Mouse (Mus musculus) CD4-positive helper T cell, adult 2 months (primary cell): ENCODE measurements around the gene Fbxl21.

ENCODE experiments used
- DNase-seq: peaks from one replicate; pipeline ENCODE4 v3.0.0-alpha.2; 2012; ENCODE audit warnings: low read depth, missing footprints, low spot score

Gene Fbxl21

GRCm38 (mm10) chr13:56534931-56535330, 12.7 kb downstream of the Fbxl21 start:
- no peak for DNase-seq

GRCm38 (mm10) chr13:56535570-56535969, 13.3 kb downstream of the Fbxl21 start:
- no peak for DNase-seq

GRCm38 (mm10) chr13:56537026-56537425, 14.8 kb downstream of the Fbxl21 start:
- DNase-seq = no peak

GRCm38 (mm10) chr13:56539846-56540245, 17.6 kb downstream of the Fbxl21 start:
- no peak for DNase-seq

- no peak for DNase-seq
Measured at GRCm38 (mm10) chr13:56543805-56544204, 21.5 kb downstream of the Fbxl21 start.

GRCm38 (mm10) chr13:56544956-56545355, 22.7 kb downstream of the Fbxl21 start:
- no peak for DNase-seq

- no peak for DNase-seq
Measured at GRCm38 (mm10) chr13:56548401-56548800, 26.1 kb downstream of the Fbxl21 start, which contains the start of gene Lect2. Gene Lect2, minus strand, starts transcription at chr13:56548502.

- no peak for DNase-seq
Measured at GRCm38 (mm10) chr13:56549364-56549763, 27.1 kb downstream of the Fbxl21 start.

GRCm38 (mm10) chr13:56550574-56550973, 28.3 kb downstream of the Fbxl21 start:
- DNase-seq = no peak

GRCm38 (mm10) chr13:56551661-56552060, 29.4 kb downstream of the Fbxl21 start:
- no peak for DNase-seq

- no peak for DNase-seq
Measured at GRCm38 (mm10) chr13:56553923-56554322, 31.7 kb downstream of the Fbxl21 start.

GRCm38 (mm10) chr13:56554409-56554808, 32.1 kb downstream of the Fbxl21 start:
- DNase-seq = peak; percentile 44

GRCm38 (mm10) chr13:56555957-56556356, 33.7 kb downstream of the Fbxl21 start:
- no peak for DNase-seq

- no peak for DNase-seq
Measured at GRCm38 (mm10) chr13:56556701-56557100, 34.4 kb downstream of the Fbxl21 start.

GRCm38 (mm10) chr13:56558811-56559210, 36.5 kb downstream of the Fbxl21 start:
- no peak for DNase-seq

- no peak for DNase-seq
Measured at GRCm38 (mm10) chr13:56559841-56560370, 37.6 kb downstream of the Fbxl21 start.

GRCm38 (mm10) chr13:56561129-56561528, 38.9 kb downstream of the Fbxl21 start:
- DNase-seq = no peak

- DNase-seq = no peak
Measured at GRCm38 (mm10) chr13:56563075-56563474, 40.8 kb downstream of the Fbxl21 start.

- DNase-seq = no peak
Measured at GRCm38 (mm10) chr13:56566336-56566735, 44.1 kb downstream of the Fbxl21 start.

GRCm38 (mm10) chr13:56571645-56572044, 49.4 kb downstream of the Fbxl21 start:
- DNase-seq = no peak

GRCm38 (mm10) chr13:56575074-56575473, 52.8 kb downstream of the Fbxl21 start:
- no peak for DNase-seq

- peak; percentile 34 for DNase-seq
Measured at GRCm38 (mm10) chr13:56575701-56576321, 53.5 kb downstream of the Fbxl21 start.

GRCm38 (mm10) chr13:56578097-56578496, 55.8 kb downstream of the Fbxl21 start:
- DNase-seq = no peak

GRCm38 (mm10) chr13:56580450-56580849, 58.2 kb downstream of the Fbxl21 start:
- DNase-seq = no peak
